Mouse (Mus musculus): ENCODE measurements around the gene Gpn1. TPM values are rescaled to one million over a fixed set of nuclear protein-coding genes. Genes with fewer than 3 reads are reported as not detected.
A peak's percentile ranks its signal among the peaks of the same experiment; 100 is the strongest.

Gpn1 gene
- 67.2 and 68.0 TPM in 2 replicates for polyA plus RNA-seq (2015; fragmentation: Nextera tagmentation; extraction: Ambion mirVana)

DNA sequence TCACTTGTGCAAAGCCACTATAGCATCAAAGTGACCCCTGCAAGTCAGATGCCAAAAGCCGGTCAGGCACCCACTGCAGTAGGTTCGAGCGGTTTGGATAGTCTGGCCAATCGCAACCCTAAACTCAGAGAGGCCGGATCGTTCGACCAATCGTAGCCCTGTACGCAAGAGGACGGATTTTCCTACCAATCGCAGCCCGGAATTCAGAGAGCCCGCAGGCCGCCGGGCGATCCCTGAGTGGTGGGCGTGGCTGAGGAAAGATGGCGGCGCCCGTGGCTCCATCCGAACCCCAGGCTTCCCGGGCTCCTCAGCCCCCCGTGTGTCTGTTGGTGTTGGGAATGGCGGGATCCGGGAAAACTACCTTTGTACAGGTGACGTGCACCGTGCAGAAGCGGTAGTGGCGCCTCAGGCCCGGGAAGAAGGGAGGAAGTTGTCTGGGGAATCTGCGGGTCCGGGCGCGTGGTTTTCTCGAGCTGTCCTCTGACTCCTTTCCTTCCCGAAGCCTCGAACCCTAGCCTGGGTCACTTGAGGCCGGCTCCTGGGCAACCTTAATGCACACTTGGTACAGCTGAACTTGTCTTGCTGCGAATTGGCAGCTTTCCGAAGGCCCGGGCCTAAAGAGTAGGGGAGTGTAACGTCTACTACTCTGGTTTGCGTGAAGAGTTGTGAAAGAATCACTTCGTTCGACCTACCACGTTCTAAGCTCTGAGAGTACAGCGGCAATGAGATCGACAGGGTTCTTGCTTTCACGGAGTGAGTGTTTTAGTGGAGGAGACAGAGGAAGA, at the start of gene Gpn1:
Gpn1 (plus strand) TSS at position 229 of the 785 bp plus-strand sequence.
- H3K36me3 ChIP-seq (ENCODE audit: insufficient read depth, low read length) = peaks cover 29% of the 10 kb centered on the region
- peak; percentile 100 for ATAC-seq (ENCODE audit: low FRiP score, low TSS enrichment)
- H3K4me1 ChIP-seq (ENCODE audit: insufficient read depth, low read length) = peaks cover 9% of the 10 kb centered on the region
- H3K9me3 ChIP-seq (ENCODE audit: low read length) = no peaks in the 10 kb centered on the region
- 0 out of 2 replicates have a peak within 1 kb of the TSS, but pooled peaks have one; percentile 13 for H3K27ac ChIP-seq (ENCODE audit: low read length)
- no peaks in the 10 kb centered on the region for H3K27me3 ChIP-seq (ENCODE audit: insufficient read depth, low read length)
- H3K9ac ChIP-seq (replicated peaks; ENCODE audit: low read length) = peak within 1 kb of the TSS; percentile 88
- peak within 1 kb of the TSS; percentile 97 for H3K4me3 ChIP-seq (ENCODE audit: low read length)
- WGBS = under 1% methylated on average over 48 of the region's 49 CpGs
- peak within 1 kb of the TSS; percentile 78 for H3K4me2 ChIP-seq (replicated peaks; ENCODE audit: low read depth, low read length)

DNA sequence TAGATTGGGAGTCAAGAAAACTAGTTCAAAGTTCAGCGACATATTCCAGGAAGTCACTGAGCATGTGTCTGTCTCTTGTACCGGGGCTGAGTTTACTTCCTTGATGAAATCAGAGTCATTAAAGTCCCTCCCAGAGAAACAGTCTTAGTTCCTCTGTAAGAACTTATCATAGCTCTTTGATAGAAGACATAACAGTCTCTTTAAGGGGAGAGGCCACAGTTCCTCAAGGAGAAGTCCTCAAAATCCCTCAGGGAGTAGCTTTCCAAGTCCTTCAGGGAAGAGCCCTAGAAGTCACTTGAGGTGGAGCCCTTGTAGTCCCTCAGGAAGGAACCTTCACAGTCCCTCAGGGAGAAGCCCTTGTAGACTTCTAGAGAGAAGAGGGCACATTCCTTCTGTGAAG, 43.2 kb upstream of the Gpn1 start:
- no peak overlapping the region for H3K4me3 ChIP-seq (ENCODE audit: low read length)
- H3K4me1 ChIP-seq (ENCODE audit: insufficient read depth, low read length) = peaks cover 15% of the 10 kb centered on the region
- WGBS = 86% methylated on average over 2 of the region's 2 CpGs
- no peaks in the 10 kb centered on the region for H3K27me3 ChIP-seq (ENCODE audit: insufficient read depth, low read length)
- no peak overlapping the region for H3K9ac ChIP-seq (replicated peaks; ENCODE audit: low read length)
- no peak for ATAC-seq (ENCODE audit: low FRiP score, low TSS enrichment)
- H3K27ac ChIP-seq (ENCODE audit: low read length) = no peak overlapping the region
- no peaks in the 10 kb centered on the region for H3K9me3 ChIP-seq (ENCODE audit: low read length)
- no peak overlapping the region for H3K4me2 ChIP-seq (replicated peaks; ENCODE audit: low read depth, low read length)
- no peaks in the 10 kb centered on the region for H3K36me3 ChIP-seq (ENCODE audit: insufficient read depth, low read length)

DNA sequence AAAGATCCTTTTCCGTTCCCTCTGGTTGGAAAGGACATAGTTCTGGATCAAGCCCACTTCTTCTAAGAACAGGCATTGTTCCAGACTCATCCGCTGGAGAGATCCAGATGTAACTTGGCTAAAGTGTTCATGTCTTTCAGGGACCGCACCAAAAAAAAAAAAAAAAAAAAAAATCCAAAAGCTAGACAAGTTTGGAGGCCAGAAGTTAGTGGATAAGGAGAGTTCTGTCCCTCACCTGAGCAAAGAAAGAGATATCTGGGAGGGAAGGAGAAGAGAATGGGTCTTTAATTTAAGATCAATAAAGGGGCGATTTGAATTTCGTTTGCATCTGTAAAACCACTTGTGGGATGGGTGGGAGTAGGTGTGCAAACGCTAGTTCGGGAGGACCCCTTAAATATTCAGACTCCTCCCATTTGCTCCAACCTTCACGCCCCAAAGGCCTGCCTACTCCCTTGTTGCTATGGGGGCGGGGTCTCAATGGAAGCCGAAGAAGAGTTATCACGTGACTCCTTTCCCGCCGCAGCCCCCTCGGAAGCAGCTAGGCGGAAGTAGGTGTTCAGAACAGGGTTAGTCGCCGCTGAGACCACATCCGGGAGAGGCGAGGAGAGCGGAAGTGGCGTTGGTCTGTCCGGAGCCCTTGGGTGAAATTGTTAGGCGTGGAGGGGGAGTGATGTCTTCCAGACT, 42.5 kb upstream of the Gpn1 start, which contains the start of gene Zfp512:
Zfp512 (plus strand) TSS at position 554 of the 684 bp plus-strand sequence.
- no peaks in the 10 kb centered on the region for H3K36me3 ChIP-seq (ENCODE audit: insufficient read depth, low read length)
- H3K9me3 ChIP-seq (ENCODE audit: low read length) = no peaks in the 10 kb centered on the region
- 6% methylated on average over 23 of the region's 23 CpGs for WGBS
- peak within 1 kb of the TSS; percentile 64 for H3K4me2 ChIP-seq (replicated peaks; ENCODE audit: low read depth, low read length)
- ATAC-seq (ENCODE audit: low FRiP score, low TSS enrichment) = peak; percentile 99
- H3K9ac ChIP-seq (replicated peaks; ENCODE audit: low read length) = peak within 1 kb of the TSS; percentile 70
- peak within 1 kb of the TSS; percentile 18; the same call in 1 of the 2 replicates for H3K27ac ChIP-seq (ENCODE audit: low read length)
- H3K27me3 ChIP-seq (ENCODE audit: insufficient read depth, low read length) = no peaks in the 10 kb centered on the region
- H3K4me1 ChIP-seq (ENCODE audit: insufficient read depth, low read length) = peaks cover 15% of the 10 kb centered on the region
- peak within 1 kb of the TSS; percentile 64 for H3K4me3 ChIP-seq (ENCODE audit: low read length)

DNA sequence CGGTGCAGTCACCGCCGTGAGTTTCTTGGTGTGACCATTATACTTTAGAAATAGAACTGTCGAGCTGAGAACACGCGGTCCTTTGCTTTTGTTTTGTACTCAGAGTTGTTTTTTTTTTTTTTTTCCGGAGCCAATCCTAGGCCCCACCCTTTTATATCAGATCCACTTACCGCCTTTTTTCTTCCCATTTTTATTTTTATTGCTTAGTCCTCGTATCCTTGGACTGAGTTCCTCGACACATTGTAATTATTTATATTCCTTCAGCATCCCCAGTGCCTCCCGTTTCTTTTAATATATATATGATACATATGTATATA, 42.0 kb upstream of the Gpn1 start:
- peak overlapping the region; percentile 64 for H3K4me3 ChIP-seq (ENCODE audit: low read length)
- H3K4me1 ChIP-seq (ENCODE audit: insufficient read depth, low read length) = peaks cover 15% of the 10 kb centered on the region
- H3K36me3 ChIP-seq (ENCODE audit: insufficient read depth, low read length) = no peaks in the 10 kb centered on the region
- no peaks in the 10 kb centered on the region for H3K27me3 ChIP-seq (ENCODE audit: insufficient read depth, low read length)
- ATAC-seq (ENCODE audit: low FRiP score, low TSS enrichment) = no peak
- H3K27ac ChIP-seq (ENCODE audit: low read length) = peak overlapping the region; percentile 18; the same call in 1 of the 2 replicates
- WGBS = 1% methylated on average over 11 of the region's 11 CpGs
- peak overlapping the region; percentile 63 for H3K9ac ChIP-seq (replicated peaks; ENCODE audit: low read length)
- H3K4me2 ChIP-seq (replicated peaks; ENCODE audit: low read depth, low read length) = peak overlapping the region; percentile 64
- no peaks in the 10 kb centered on the region for H3K9me3 ChIP-seq (ENCODE audit: low read length)

DNA sequence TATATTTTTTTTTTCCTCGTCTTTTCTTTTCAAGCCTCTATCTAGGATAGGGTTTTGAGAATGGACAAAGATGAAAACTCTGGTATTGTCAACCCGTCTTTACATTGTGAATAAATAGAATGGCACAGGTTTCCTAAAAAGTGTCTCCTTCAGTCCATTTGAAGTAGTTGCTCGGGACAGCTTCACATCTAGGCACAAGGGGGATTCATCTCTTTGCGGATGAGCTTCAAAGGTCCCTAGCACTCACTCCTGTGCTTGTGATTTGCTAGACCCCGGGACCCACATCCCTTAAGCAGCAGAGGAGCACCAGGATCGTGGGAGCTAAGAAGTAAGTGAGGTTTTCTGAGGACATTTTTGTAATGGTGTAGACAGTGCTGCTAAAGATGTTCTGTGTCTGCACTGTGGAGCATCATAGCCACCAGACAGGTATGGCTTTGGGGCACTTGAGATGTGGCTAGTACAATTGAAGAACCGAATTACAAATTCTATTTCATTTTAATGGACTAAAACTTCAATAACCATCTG, 41.6 kb upstream of the Gpn1 start:
- Histone ChIP-seq H3K4me1 (ENCODE audit: insufficient read depth, low read length) (peaks cover 15% of the 10 kb centered on the region), H3K27ac (ENCODE audit: low read length) (no peak overlapping the region), H3K27me3 (ENCODE audit: insufficient read depth, low read length) (no peaks in the 10 kb centered on the region), H3K4me2 (replicated peaks; ENCODE audit: low read depth, low read length) (peak overlapping the region; percentile 64), H3K9ac (replicated peaks; ENCODE audit: low read length) (peak overlapping the region; percentile 70), H3K4me3 (ENCODE audit: low read length) (peak overlapping the region; percentile 64), H3K9me3 (ENCODE audit: low read length) (no peaks in the 10 kb centered on the region), H3K36me3 (ENCODE audit: insufficient read depth, low read length) (no peaks in the 10 kb centered on the region)
- 10% methylated on average over 7 of the region's 7 CpGs for WGBS
- ATAC-seq (ENCODE audit: low FRiP score, low TSS enrichment) = no peak

DNA sequence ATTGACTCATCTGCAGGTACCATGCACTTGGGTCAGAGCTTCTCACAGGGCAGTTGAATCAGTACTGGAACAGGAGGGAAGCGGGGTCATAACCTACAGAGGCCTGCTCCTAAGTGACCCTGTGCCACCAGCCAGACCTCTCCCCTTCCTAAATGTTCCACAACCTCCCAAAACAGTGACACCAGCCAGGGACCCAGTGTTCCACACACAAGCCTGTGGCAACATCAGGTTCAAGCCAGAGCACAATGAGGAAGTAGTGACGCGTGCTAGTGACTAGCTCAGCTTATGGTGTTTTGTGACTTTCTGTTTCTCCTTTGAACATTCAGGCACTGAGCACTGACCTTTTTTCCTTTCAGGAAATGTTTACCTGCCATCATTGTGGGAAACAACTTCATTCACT, 26.7 kb upstream of the Gpn1 start:
- Histone ChIP-seq H3K4me3 (ENCODE audit: low read length) (no peak overlapping the region), H3K9ac (replicated peaks; ENCODE audit: low read length) (no peak overlapping the region), H3K36me3 (ENCODE audit: insufficient read depth, low read length) (peaks cover 47% of the 10 kb centered on the region), H3K4me2 (replicated peaks; ENCODE audit: low read depth, low read length) (no peak overlapping the region), H3K27me3 (ENCODE audit: insufficient read depth, low read length) (no peaks in the 10 kb centered on the region), H3K4me1 (ENCODE audit: insufficient read depth, low read length) (no peaks in the 10 kb centered on the region), H3K9me3 (ENCODE audit: low read length) (no peaks in the 10 kb centered on the region), H3K27ac (ENCODE audit: low read length) (no peak overlapping the region)
- 96% methylated on average over 3 of the region's 3 CpGs for WGBS
- no peak for ATAC-seq (ENCODE audit: low FRiP score, low TSS enrichment)

DNA sequence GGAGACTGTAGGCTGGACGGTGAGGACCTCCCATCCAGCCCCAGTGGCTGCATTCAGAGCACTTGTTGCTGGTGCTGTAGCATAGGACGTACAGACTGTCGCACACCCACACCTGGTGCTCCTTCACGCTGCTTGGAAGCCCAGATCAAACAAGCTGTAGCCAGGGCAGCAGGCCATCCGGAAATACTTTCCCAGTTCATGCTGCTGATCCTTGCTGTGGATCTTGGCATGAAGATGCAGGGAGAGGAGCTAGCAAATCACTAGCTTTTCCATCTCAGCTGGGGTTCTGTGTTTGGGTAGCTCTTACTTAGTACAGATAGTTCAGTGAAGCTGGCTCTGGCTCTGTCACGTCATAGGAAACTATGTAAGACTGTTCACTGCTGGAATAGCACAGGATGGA, 24.8 kb upstream of the Gpn1 start:
- no peak overlapping the region for H3K9ac ChIP-seq (replicated peaks; ENCODE audit: low read length)
- no peak overlapping the region for H3K4me3 ChIP-seq (ENCODE audit: low read length)
- 94% methylated on average over 6 of the region's 6 CpGs for WGBS
- ATAC-seq (ENCODE audit: low FRiP score, low TSS enrichment) = no peak
- H3K36me3 ChIP-seq (ENCODE audit: insufficient read depth, low read length) = peaks cover 61% of the 10 kb centered on the region
- H3K27ac ChIP-seq (ENCODE audit: low read length) = no peak overlapping the region
- no peak overlapping the region for H3K4me2 ChIP-seq (replicated peaks; ENCODE audit: low read depth, low read length)
- H3K9me3 ChIP-seq (ENCODE audit: low read length) = no peaks in the 10 kb centered on the region
- H3K4me1 ChIP-seq (ENCODE audit: insufficient read depth, low read length) = no peaks in the 10 kb centered on the region
- H3K27me3 ChIP-seq (ENCODE audit: insufficient read depth, low read length) = no peaks in the 10 kb centered on the region

DNA sequence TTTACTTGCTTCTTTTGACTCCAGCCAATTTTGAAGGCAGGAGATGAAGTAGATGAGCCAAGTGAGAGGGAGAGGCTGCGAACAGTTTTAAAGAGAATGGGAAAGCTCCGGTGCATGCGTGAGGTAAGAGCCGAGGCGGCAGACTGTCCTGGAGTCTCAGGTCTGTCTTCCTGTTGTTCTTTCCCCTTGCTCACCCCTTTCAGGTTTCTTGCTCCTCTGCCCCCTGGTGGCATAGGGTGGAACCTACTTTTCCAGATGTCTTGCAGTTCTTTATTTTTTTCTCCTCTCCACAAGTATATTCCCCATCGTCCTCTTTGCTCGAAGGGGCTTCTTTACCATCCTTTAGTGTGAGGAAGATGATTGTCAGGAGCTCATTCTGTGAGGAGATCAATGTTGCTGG, 24.2 kb upstream of the Gpn1 start:
- 73% methylated on average over 7 of the region's 7 CpGs for WGBS
- no peak overlapping the region for H3K4me3 ChIP-seq (ENCODE audit: low read length)
- H3K4me1 ChIP-seq (ENCODE audit: insufficient read depth, low read length) = no peaks in the 10 kb centered on the region
- H3K27me3 ChIP-seq (ENCODE audit: insufficient read depth, low read length) = no peaks in the 10 kb centered on the region
- H3K4me2 ChIP-seq (replicated peaks; ENCODE audit: low read depth, low read length) = no peak overlapping the region
- H3K9ac ChIP-seq (replicated peaks; ENCODE audit: low read length) = no peak overlapping the region
- H3K27ac ChIP-seq (ENCODE audit: low read length) = no peak overlapping the region
- ATAC-seq (ENCODE audit: low FRiP score, low TSS enrichment) = no peak
- no peaks in the 10 kb centered on the region for H3K9me3 ChIP-seq (ENCODE audit: low read length)
- H3K36me3 ChIP-seq (ENCODE audit: insufficient read depth, low read length) = peaks cover 61% of the 10 kb centered on the region

DNA sequence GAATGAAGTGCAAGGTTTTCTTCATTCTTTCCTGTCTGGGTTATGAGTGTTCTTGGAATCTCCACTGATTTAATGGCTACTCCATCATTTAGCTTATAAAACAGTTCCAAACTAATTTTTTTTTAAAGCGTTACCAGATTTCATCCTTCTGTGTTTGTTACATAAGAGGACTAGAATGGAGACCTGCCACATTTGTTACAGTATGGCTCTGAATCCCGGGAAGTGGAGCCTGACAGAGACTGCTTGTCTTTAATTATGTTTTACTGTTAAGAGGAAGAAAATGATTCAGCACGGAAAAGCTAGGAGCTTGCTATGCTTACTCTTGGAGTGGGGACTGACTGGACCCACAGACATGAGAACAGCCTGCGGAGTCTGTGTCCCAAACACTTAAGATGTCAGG, 14.0 kb upstream of the Gpn1 start:
- H3K4me1 ChIP-seq (ENCODE audit: insufficient read depth, low read length) = no peaks in the 10 kb centered on the region
- H3K4me2 ChIP-seq (replicated peaks; ENCODE audit: low read depth, low read length) = no peak overlapping the region
- no peaks in the 10 kb centered on the region for H3K9me3 ChIP-seq (ENCODE audit: low read length)
- H3K27me3 ChIP-seq (ENCODE audit: insufficient read depth, low read length) = no peaks in the 10 kb centered on the region
- H3K4me3 ChIP-seq (ENCODE audit: low read length) = no peak overlapping the region
- ATAC-seq (ENCODE audit: low FRiP score, low TSS enrichment) = no peak
- no peak overlapping the region for H3K9ac ChIP-seq (replicated peaks; ENCODE audit: low read length)
- H3K27ac ChIP-seq (ENCODE audit: low read length) = no peak overlapping the region
- H3K36me3 ChIP-seq (ENCODE audit: insufficient read depth, low read length) = peaks cover 57% of the 10 kb centered on the region
- 95% methylated on average over 4 of the region's 4 CpGs for WGBS

DNA sequence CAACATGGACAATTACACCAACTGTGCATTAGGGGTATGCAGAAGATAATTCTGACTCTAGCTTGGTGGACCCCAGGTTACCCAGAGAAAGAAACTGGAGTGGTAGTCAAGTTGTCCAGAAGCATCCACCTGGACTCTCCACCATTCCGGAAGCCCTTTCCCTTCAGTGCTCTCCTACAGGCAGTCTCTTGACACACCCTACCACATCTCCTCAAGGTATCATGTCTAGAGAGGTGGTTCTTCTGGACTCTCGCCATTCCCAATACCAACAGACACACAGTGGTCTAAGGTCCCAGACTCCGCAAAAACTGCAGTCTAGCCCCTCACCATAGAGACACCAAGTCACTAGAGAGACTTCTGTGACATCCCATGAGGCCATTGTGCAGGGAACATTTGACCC, 9.1 kb upstream of the Gpn1 start, which contains the start of gene 4930548H24Rik:
4930548H24Rik (plus strand) TSS at position 301 of the 400 bp plus-strand sequence.
- Histone ChIP-seq H3K27ac (ENCODE audit: low read length) (no peak within 1 kb of the TSS), H3K4me2 (replicated peaks; ENCODE audit: low read depth, low read length) (no peak within 1 kb of the TSS), H3K36me3 (ENCODE audit: insufficient read depth, low read length) (peaks cover 22% of the 10 kb centered on the region), H3K27me3 (ENCODE audit: insufficient read depth, low read length) (no peaks in the 10 kb centered on the region), H3K9me3 (ENCODE audit: low read length) (no peaks in the 10 kb centered on the region), H3K4me1 (ENCODE audit: insufficient read depth, low read length) (no peaks in the 10 kb centered on the region), H3K9ac (replicated peaks; ENCODE audit: low read length) (no peak within 1 kb of the TSS), H3K4me3 (ENCODE audit: low read length) (no peak within 1 kb of the TSS)
- no peak for ATAC-seq (ENCODE audit: low FRiP score, low TSS enrichment)
- WGBS = 96% methylated on average over 3 of the region's 3 CpGs
